Mouse (Mus musculus) heart, postnatal 36 days (tissue): Measurements from ENCODE around the gene H2afx. TPM values are rescaled to one million over a fixed set of nuclear protein-coding genes. Genes with fewer than 3 reads are reported as not detected.
"Not testable (repeated sequence)": the region's sequence is repeated elsewhere in the genome, so short reads cannot be mapped to it uniquely, and the experiment has no call there.

Experiments used
- DNase-seq, 2 experiments: peaks; one replicate each; pipeline ENCODE4 v3.0.0; 2021 to 2022
- intact Hi-C: fragments of 180-260 bp; cut with DNase I; formaldehyde crosslinking; loops from one replicate; pipeline ENCODE4 v1.15.1; 2025
- total RNA-seq, 2 experiments: library from RNA; stranded (reverse); gene quantifications; 2 replicates each; pipeline ENCODE4 v1.2.3; 2021

H2afx gene
- total RNA-seq, 2 experiments from 2014 or later = 13.3 to 13.6 TPM

GRCm38 (mm10) chr9:44318076-44318825 is 16.2 kb upstream of the H2afx start:
- intact Hi-C loops = no loop called here
- no peak for DNase-seq

- DNase-seq = peak in 1 of 2 experiments; percentile 17
- intact Hi-C loops = no loop called here
Observed at GRCm38 (mm10) chr9:44318826-44319095, 15.7 kb upstream of the H2afx start.

- peak; percentile 16 to 37 for DNase-seq
Observed at GRCm38 (mm10) chr9:44319105-44319886, 15.2 kb upstream of the H2afx start.

GRCm38 (mm10) chr9:44319887-44320798 is 14.4 kb upstream of the H2afx start, which contains the start of gene C2cd2l:
Gene C2cd2l (minus strand): TSS chr9:44320285.
- DNase-seq = peak; percentile 84 to 89
- intact Hi-C loops = loop anchor here (2.0 kb wide), 1 partner anchor 13 kb away; no protein-coding TSS in a partner anchor

More at GRCm38 (mm10) chr9:44319105-44319886, 15.2 kb upstream of the H2afx start:
- intact Hi-C loops = no loop called here

GRCm38 (mm10) chr9:44320799-44321133 is 13.7 kb upstream of the H2afx start:
- intact Hi-C loops = loop anchor here (2.0 kb wide), 1 partner anchor 14 kb away; no protein-coding TSS in a partner anchor

GRCm38 (mm10) chr9:44323656-44324055 is 10.8 kb upstream of the H2afx start:
- DNase-seq, intact Hi-C loops: not testable (repeated sequence)

More at GRCm38 (mm10) chr9:44320799-44321133, 13.7 kb upstream of the H2afx start:
- DNase-seq = no peak

GRCm38 (mm10) chr9:44324147-44324546 is 10.3 kb upstream of the H2afx start:
- DNase-seq = no peak
- intact Hi-C loops = no loop called here

- DNase-seq, intact Hi-C loops: not testable (repeated sequence)
Observed at GRCm38 (mm10) chr9:44325032-44325767, 9.3 kb upstream of the H2afx start.

- intact Hi-C loops = no loop called here
- no peak for DNase-seq
Observed at GRCm38 (mm10) chr9:44325768-44326370, 8.6 kb upstream of the H2afx start, which contains the start of gene Dpagt1. Gene Dpagt1 (plus strand): TSS chr9:44326019.

- intact Hi-C loops = no loop called here
- peak; percentile 76 to 82 for DNase-seq
Observed at GRCm38 (mm10) chr9:44326371-44327063, 8.0 kb upstream of the H2afx start.

GRCm38 (mm10) chr9:44327064-44327711 is 7.3 kb upstream of the H2afx start:
- intact Hi-C loops = no loop called here

GRCm38 (mm10) chr9:44327926-44328325 is 6.6 kb upstream of the H2afx start:
- DNase-seq = no peak
- intact Hi-C loops = no loop called here

More at GRCm38 (mm10) chr9:44327064-44327711, 7.3 kb upstream of the H2afx start:
- peak; percentile 52 to 65 for DNase-seq

- intact Hi-C loops = no loop called here
- DNase-seq = no peak
Observed at GRCm38 (mm10) chr9:44330736-44331135, 3.8 kb upstream of the H2afx start.

- DNase-seq = no peak
- intact Hi-C loops = no loop called here
Observed at GRCm38 (mm10) chr9:44332918-44333638, 1.4 kb upstream of the H2afx start.

GRCm38 (mm10) chr9:44335331-44336092 is 1.0 kb downstream of the H2afx start:
- intact Hi-C loops = loop anchor here (5.0 kb wide), 1 partner anchor 43 kb away; no protein-coding TSS in a partner anchor

GRCm38 (mm10) chr9:44336093-44336406 is 1.6 kb downstream of the H2afx start:
- DNase-seq = no peak
- intact Hi-C loops = loop anchor here (5.0 kb wide), 1 partner anchor 44 kb away; no protein-coding TSS in a partner anchor

More at GRCm38 (mm10) chr9:44335331-44336092, 1.0 kb downstream of the H2afx start:
- peak; percentile 41 to 54 for DNase-seq

- intact Hi-C loops = loop anchor here (5.0 kb wide), 1 partner anchor 44 kb away; no protein-coding TSS in a partner anchor
- DNase-seq = not testable (repeated sequence)
Observed at GRCm38 (mm10) chr9:44336513-44336912, 2.0 kb downstream of the H2afx start.
